Mouse (Mus musculus) bone marrow macrophage, adult 2 months (primary cell): ENCODE data around the gene Tsen2. TPM values are rescaled to one million over a fixed set of nuclear protein-coding genes. Genes with fewer than 3 reads are reported as not detected.
A peak's percentile ranks its signal among the peaks of the same experiment; 100 is the strongest.

ENCODE experiments used
- H3K27ac ChIP-seq: 2 replicates; pipeline ENCODE4 v1.5.1; 2012; ENCODE audit warnings: low read depth, low read length; ENCODE audit not compliant: insufficient read depth
- H3K4me1 ChIP-seq: 2 replicates; pipeline ENCODE4 v1.6.1; 2012; ENCODE audit warnings: low read length; ENCODE audit not compliant: control insufficient read depth, insufficient read depth
- H3K4me3 ChIP-seq: 2 replicates; pipeline ENCODE4 v1.5.1; 2012; ENCODE audit warnings: mild to moderate bottlenecking, low read length, moderate library complexity; ENCODE audit not compliant: insufficient read depth
- CTCF ChIP-seq: IDR thresholded peaks from 2 replicates; pipeline ENCODE4 v1.5.1; 2012; ENCODE audit warnings: low read depth, mild to moderate bottlenecking, low read length, moderate library complexity
- POLR2A ChIP-seq: IDR thresholded peaks from 2 replicates; pipeline ENCODE4 v1.6.1; 2012; ENCODE audit warnings: mild to moderate bottlenecking, low read depth, low read length, borderline replicate concordance
- polyA plus RNA-seq: library from polyadenylated mRNA; stranded (reverse); fragments of >200 nt; gene quantifications from 2 replicates; pipeline ENCODE4 v1.2.4, GENCODE M21; 2012; ENCODE audit not compliant: missing spikeins, insufficient read depth, insufficient read length

Tsen2 gene
- 6.0 and 6.5 TPM in 2 replicates for polyA plus RNA-seq

DNA sequence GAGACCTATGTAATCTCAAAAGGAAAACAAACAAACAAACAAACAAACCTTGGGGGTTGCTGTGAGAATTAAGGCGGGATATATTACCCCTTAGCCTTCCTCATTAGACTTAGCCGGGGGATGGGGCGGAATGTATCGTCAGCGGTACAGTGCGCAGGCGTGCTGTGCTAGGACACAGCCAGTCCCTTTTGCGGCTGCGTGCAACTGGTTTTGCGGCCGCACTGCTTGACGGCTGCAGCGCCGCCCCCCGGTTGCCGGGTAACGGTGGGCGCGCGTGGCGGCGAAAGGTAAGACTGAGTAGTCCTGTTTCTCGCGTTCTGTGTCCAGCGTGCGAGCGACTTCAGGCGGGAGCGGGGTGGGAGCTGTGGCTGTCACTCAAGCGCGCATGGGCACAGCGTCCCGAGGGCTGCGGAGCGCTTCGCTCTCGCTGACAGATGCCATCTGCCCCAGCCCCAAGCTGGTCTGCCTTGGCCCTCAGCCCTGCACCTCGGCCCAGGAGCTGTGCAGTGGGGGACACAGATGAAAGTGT lies at the start of gene Tsen2:
TSS of gene Tsen2 (plus strand) at position 223 of the 529 bp plus-strand sequence.
- no peak for TF ChIP-seq POLR2A
- TF ChIP-seq CTCF = no peak
- peak within 1 kb of the TSS; percentile 78 for H3K4me3 ChIP-seq
- 0 out of 2 replicates have a peak within 1 kb of the TSS, but pooled peaks have one; percentile 13 for H3K27ac ChIP-seq
- H3K4me1 ChIP-seq = peaks cover 13% of the 10 kb centered on the region

DNA sequence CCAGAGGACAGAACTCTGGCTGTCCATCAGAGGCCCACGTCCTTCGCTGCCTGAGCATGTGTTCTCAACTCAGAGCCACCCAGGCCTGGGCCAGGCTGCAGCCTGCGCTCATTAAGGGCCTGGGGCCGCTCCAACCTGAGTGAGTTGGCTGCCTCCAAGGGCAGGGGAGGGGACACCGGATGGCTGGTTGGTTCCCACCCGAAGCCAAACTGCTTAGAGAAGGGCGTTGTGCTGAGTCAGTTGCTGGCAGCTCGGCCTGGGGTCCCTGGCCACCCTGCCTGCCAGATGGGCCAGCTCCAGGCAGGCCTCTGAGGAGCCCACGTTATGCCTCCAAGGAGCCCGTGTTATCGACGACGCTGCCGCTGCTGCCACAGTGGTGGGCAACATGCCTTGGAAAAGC lies 44.9 kb upstream of the Tsen2 start:
- Histone ChIP-seq H3K27ac (no peak overlapping the region), H3K4me1 (peaks cover 13% of the 10 kb centered on the region), H3K4me3 (no peak overlapping the region)
- TF ChIP-seq CTCF (no peak), POLR2A (no peak)

GRCm38 (mm10) chr6:115500234-115500633 lies 44.2 kb upstream of the Tsen2 start:
- no peak overlapping the region for H3K27ac ChIP-seq
- TF ChIP-seq POLR2A = no peak
- peaks cover 19% of the 10 kb centered on the region for H3K4me1 ChIP-seq
- no peak overlapping the region for H3K4me3 ChIP-seq

DNA sequence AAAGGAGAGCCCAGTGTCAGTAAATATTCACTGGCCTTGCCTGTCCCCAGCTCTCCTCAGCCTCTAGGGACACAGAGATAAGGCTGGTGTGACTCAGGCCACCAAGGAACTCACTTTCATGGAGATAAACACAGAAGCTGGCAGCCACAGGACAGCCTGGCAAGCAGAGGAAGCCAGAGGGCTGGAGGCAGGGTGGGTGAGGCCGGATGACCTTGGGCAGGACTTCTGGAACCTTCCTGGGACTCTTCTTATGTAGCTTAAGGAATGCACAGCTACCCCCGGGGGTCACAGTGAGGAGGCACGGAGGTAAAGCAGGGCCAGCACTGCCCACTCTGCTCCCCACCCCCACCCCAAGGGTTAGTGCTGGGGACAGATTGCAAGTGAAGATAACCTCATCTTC lies 43.3 kb upstream of the Tsen2 start:
- peaks cover 27% of the 10 kb centered on the region for H3K4me1 ChIP-seq
- H3K4me3 ChIP-seq = no peak overlapping the region

DNA sequence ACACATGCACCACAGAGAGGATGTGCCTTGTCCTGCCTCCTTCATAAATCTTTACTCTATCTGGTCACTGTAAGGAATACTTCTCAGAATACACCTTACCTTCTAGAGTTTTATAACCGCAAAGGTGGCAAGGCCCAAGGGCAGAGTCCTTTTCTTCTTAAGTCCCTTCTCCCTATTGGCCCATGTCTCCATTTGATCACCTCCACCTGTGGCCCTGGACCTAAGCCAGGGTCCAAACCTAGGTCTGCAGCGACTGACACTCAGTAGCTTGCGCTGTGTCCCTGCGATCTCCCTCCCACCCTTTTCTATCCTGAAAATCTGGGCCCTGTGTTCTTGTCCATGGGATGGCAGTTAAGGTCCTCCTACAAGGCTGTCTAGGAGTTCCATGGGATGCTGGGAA lies 41.4 kb upstream of the Tsen2 start:
- H3K4me3 ChIP-seq = no peak overlapping the region
- peaks cover 34% of the 10 kb centered on the region for H3K4me1 ChIP-seq
- TF ChIP-seq CTCF (no peak), POLR2A (no peak)
- no peak overlapping the region for H3K27ac ChIP-seq

More for the DNA sequence above, 43.3 kb upstream of the Tsen2 start:
- TF ChIP-seq POLR2A (no peak), CTCF (no peak)
- H3K27ac ChIP-seq = no peak overlapping the region

DNA sequence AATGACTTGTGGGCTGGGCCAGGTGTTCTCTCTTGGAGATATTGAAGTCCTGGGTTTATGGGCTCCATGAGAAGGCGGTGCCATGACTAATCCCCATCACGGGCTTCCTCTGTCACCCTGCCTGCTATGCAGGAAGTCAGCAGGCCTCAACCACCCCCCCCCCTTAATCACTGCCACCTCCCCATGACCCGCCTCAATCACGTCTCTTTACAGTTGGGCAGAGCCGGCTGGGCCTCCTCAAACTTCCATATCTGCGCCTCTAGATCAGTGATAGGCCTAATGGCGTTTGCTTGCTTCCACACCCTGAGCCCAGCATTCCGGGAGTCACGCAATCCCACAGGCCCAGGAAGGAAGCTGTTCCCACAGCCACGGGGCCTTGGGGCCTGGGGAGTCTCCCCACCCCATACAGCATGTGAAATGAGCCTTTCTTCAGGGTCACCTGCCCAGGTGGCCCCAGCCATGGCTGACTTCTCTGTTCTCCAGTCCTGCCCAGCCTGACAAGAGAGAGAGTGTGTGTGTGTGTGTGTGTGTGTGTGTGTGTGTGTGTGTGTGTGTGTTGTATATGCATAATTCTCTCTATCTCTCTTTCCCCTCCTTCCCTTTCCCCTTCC lies 40.8 kb upstream of the Tsen2 start:
- H3K4me3 ChIP-seq = no peak overlapping the region
- H3K27ac ChIP-seq = no peak overlapping the region
- TF ChIP-seq POLR2A = no peak
- no peak for TF ChIP-seq CTCF
- peaks cover 34% of the 10 kb centered on the region for H3K4me1 ChIP-seq

- H3K27ac ChIP-seq = peak overlapping the region; percentile 59; the same call in 1 of the 2 replicates
- H3K4me3 ChIP-seq = no peak overlapping the region
- H3K4me1 ChIP-seq = peaks cover 34% of the 10 kb centered on the region
- TF ChIP-seq CTCF (no peak), POLR2A (no peak)
Measured at GRCm38 (mm10) chr6:115504160-115504558, 40.3 kb upstream of the Tsen2 start.

- Histone ChIP-seq H3K4me3 (no peak overlapping the region), H3K27ac (peak overlapping the region; percentile 59), H3K4me1 (peaks cover 34% of the 10 kb centered on the region)
- TF ChIP-seq CTCF (no peak), POLR2A (no peak)
Measured at GRCm38 (mm10) chr6:115504915-115505314, 39.5 kb upstream of the Tsen2 start.

- peaks cover 41% of the 10 kb centered on the region for H3K4me1 ChIP-seq
- TF ChIP-seq CTCF = no peak
- TF ChIP-seq POLR2A = no peak
- no peak overlapping the region for H3K27ac ChIP-seq
- H3K4me3 ChIP-seq = no peak overlapping the region
Measured at GRCm38 (mm10) chr6:115506425-115506824, 38.0 kb upstream of the Tsen2 start.

GRCm38 (mm10) chr6:115511447-115511846 lies 33.0 kb upstream of the Tsen2 start:
- Histone ChIP-seq H3K4me3 (no peak overlapping the region), H3K27ac (no peak overlapping the region), H3K4me1 (peaks cover 21% of the 10 kb centered on the region)
- no peak for TF ChIP-seq POLR2A
- no peak for TF ChIP-seq CTCF
